Mouse (Mus musculus) thymus, postnatal 10 days (tissue): ENCODE data around the gene Eci3.
A peak's percentile ranks its signal among the peaks of the same experiment; 100 is the strongest.

Source experiments
- DNase-seq, 2 experiments: peaks; one replicate each; pipeline ENCODE4 v3.0.0; 2021; ENCODE audit warnings: low spot score in 2 of 2

Eci3 gene

GRCm38 (mm10) chr13:34934931-34935644 lies 28.5 kb downstream of the Eci3 start:
- DNase-seq: no peak

GRCm38 (mm10) chr13:34924210-34924609 lies 39.4 kb downstream of the Eci3 start, which contains the start of the genes Fam217a and 4933417A18Rik:
TSS of gene Fam217a (minus strand) at chr13:34924310.
TSS of gene 4933417A18Rik (plus strand) at chr13:34924409.
- DNase-seq: no peak

GRCm38 (mm10) chr13:34916520-34917167 lies 47.0 kb downstream of the Eci3 start:
- peak in 1 of 2 experiments; percentile 9 for DNase-seq

GRCm38 (mm10) chr13:34914614-34915013 lies 49.0 kb downstream of the Eci3 start:
- peak; percentile 6 to 23 for DNase-seq
